Mouse (Mus musculus) G1E (cell line): ENCODE data around the gene 9530077C05Rik.

Source experiments
- CTCF ChIP-seq: IDR thresholded peaks from 2 replicates; pipeline ENCODE4 v1.5.1; 2012; ENCODE audit warnings: low read depth, low read length, inconsistent platforms, mixed read lengths
- GATA1 ChIP-seq: IDR thresholded peaks from 2 replicates; pipeline ENCODE4 v1.6.1; 2012; ENCODE audit warnings: borderline replicate concordance, low read length, inconsistent platforms, mixed read lengths

GRCm38 (mm10) chr9:22405414-22405813 is 5.9 kb upstream of the 9530077C05Rik start:
- no peak for TF ChIP-seq CTCF
- no peak for TF ChIP-seq GATA1
